Mouse (Mus musculus): ENCODE data around the gene F3. TPM values are rescaled to one million over a fixed set of nuclear protein-coding genes. Genes with fewer than 3 reads are reported as not detected.

The F3 gene
- total and polyA plus RNA-seq, 3 experiments: not detected

- no peaks in the 10 kb centered on the region for H3K36me3 ChIP-seq (ENCODE audit: control insufficient read depth in 1 of 2, insufficient read depth in 2 of 2, low read length in 2 of 2)
- no peak overlapping the region for H3K27ac ChIP-seq (ENCODE audit: control insufficient read depth, low read depth, low read length)
- H3K27me3 ChIP-seq (ENCODE audit: control insufficient read depth in 1 of 2, insufficient read depth in 2 of 2, low read length in 2 of 2): peaks cover 4 to 9% of the 10 kb centered on the region in 2 experiments; a peak in 3 of 4 replicates
- no peaks in the 10 kb centered on the region for H3K79me2 ChIP-seq (ENCODE audit: control insufficient read depth, insufficient read depth, low read length, poor library complexity)
- H3K4me1 ChIP-seq (ENCODE audit: control insufficient read depth in 1 of 2, insufficient read depth in 2 of 2, low read length in 2 of 2): no peaks in the 10 kb centered on the region
- no peak for DNase-seq (ENCODE audit: low read depth, low spot score)
- no peak overlapping the region for H3K4me3 ChIP-seq (ENCODE audit: control insufficient read depth in 1 of 2, insufficient read depth in 1 of 2, low read depth in 2 of 2, low read length in 2 of 2)
- no peaks in the 10 kb centered on the region for H3K9me3 ChIP-seq (replicated peaks; ENCODE audit: insufficient read depth, low read length)
- H3K9ac ChIP-seq (ENCODE audit: control insufficient read depth, low read depth, low read length, poor library complexity, severe bottlenecking): no peak overlapping the region
- TF ChIP-seq CHD2 (IDR thresholded peaks at IDR 0.05; ENCODE audit: low read length): no peak
- TF ChIP-seq HCFC1 (IDR thresholded peaks at IDR 0.05; ENCODE audit: low read depth, low read length): no peak
- no peak for TF ChIP-seq MEF2A (IDR thresholded peaks at IDR 0.05; ENCODE audit: extremely low read depth, insufficient replicate concordance, low read depth, low read length, poor library complexity, severe bottlenecking)
- no peak for TF ChIP-seq USF2 (IDR thresholded peaks at IDR 0.05; ENCODE audit: borderline replicate concordance in 1 of 2, insufficient read depth in 1 of 2, low read depth in 1 of 2, low read length in 2 of 2)
- no peak for TF ChIP-seq MAZ (IDR thresholded peaks at IDR 0.05; ENCODE audit: low read depth, low read length)
- TF ChIP-seq CTCF (IDR thresholded peaks at IDR 0.05 in 2 of 3, conservative IDR thresholded peaks at IDR 0.05 in 1 of 3; ENCODE audit: control insufficient read depth in 1 of 3, insufficient read depth in 1 of 3, low read depth in 2 of 3, low read length in 3 of 3, poor library complexity in 1 of 3, severe bottlenecking in 1 of 3): no peak
- TF ChIP-seq SIN3A (IDR thresholded peaks at IDR 0.05; ENCODE audit: low read length): no peak
- no peak for TF ChIP-seq NELFE (IDR thresholded peaks at IDR 0.05; ENCODE audit: low read depth, low read length)
- no peak for TF ChIP-seq TCF12 (IDR thresholded peaks at IDR 0.05; ENCODE audit: low read depth, low read length)
- TF ChIP-seq MAFK (IDR thresholded peaks at IDR 0.05; ENCODE audit: borderline replicate concordance, low read depth, low read length): no peak
- no peak for TF ChIP-seq MAX (IDR thresholded peaks at IDR 0.05; ENCODE audit: low read length)
- TF ChIP-seq TBP (IDR thresholded peaks at IDR 0.05; ENCODE audit: low read depth, low read length): no peak
- TF ChIP-seq E2F4 (IDR thresholded peaks at IDR 0.05; ENCODE audit: borderline replicate concordance, low read depth, low read length): no peak
Measured at GRCm38 (mm10) chr3:121715336-121715735, 8.0 kb upstream of the F3 start.

GRCm38 (mm10) chr3:121715741-121716459, 7.4 kb upstream of the F3 start:
- Histone ChIP-seq H3K4me1 (ENCODE audit: control insufficient read depth in 1 of 2, insufficient read depth in 2 of 2, low read length in 2 of 2) (no peaks in the 10 kb centered on the region), H3K79me2 (ENCODE audit: control insufficient read depth, insufficient read depth, low read length, poor library complexity) (no peaks in the 10 kb centered on the region), H3K9ac (ENCODE audit: control insufficient read depth, low read depth, low read length, poor library complexity, severe bottlenecking) (no peak overlapping the region), H3K27ac (ENCODE audit: control insufficient read depth, low read depth, low read length) (no peak overlapping the region), H3K27me3 (ENCODE audit: control insufficient read depth in 1 of 2, insufficient read depth in 2 of 2, low read length in 2 of 2) (peaks cover 4 to 8% of the 10 kb centered on the region in 2 experiments; a peak in 3 of 4 replicates), H3K9me3 (replicated peaks; ENCODE audit: insufficient read depth, low read length) (no peaks in the 10 kb centered on the region), H3K4me3 (ENCODE audit: control insufficient read depth in 1 of 2, insufficient read depth in 1 of 2, low read depth in 2 of 2, low read length in 2 of 2) (no peak overlapping the region), H3K36me3 (ENCODE audit: control insufficient read depth in 1 of 2, insufficient read depth in 2 of 2, low read length in 2 of 2) (no peaks in the 10 kb centered on the region)
- TF ChIP-seq TCF12 (IDR thresholded peaks at IDR 0.05; ENCODE audit: low read depth, low read length): no peak
- TF ChIP-seq MAFK (IDR thresholded peaks at IDR 0.05; ENCODE audit: borderline replicate concordance, low read depth, low read length): no peak
- TF ChIP-seq MAZ (IDR thresholded peaks at IDR 0.05; ENCODE audit: low read depth, low read length): no peak
- TF ChIP-seq SIN3A (IDR thresholded peaks at IDR 0.05; ENCODE audit: low read length): no peak
- TF ChIP-seq RAD21 (IDR thresholded peaks at IDR 0.05; ENCODE audit: low read depth, low read length): no peak
- TF ChIP-seq USF2 (IDR thresholded peaks at IDR 0.05; ENCODE audit: borderline replicate concordance in 1 of 2, insufficient read depth in 1 of 2, low read depth in 1 of 2, low read length in 2 of 2): no peak
- TF ChIP-seq POLR2AphosphoS5 (IDR thresholded peaks at IDR 0.05; ENCODE audit: borderline replicate concordance, low read depth, low read length): no peak
- TF ChIP-seq POLR2A (IDR thresholded peaks at IDR 0.05; ENCODE audit: control insufficient read depth in 1 of 2, insufficient read depth in 1 of 2, low read depth in 1 of 2, low read length in 2 of 2, poor library complexity in 1 of 2): no peak
- DNase-seq (ENCODE audit: low read depth, low spot score): no peak

Data from MEL (cell line).